Mouse (Mus musculus) lung, adult 2 months (tissue): ENCODE measurements around the gene Uqcc2.

ENCODE experiments used
- CTCF ChIP-seq: fragments of 200-500 bp; IDR thresholded peaks from 2 replicates; pipeline ENCODE4 v1.5.1; 2011; ENCODE audit warnings: mild to moderate bottlenecking, low read length, control low read depth; ENCODE audit not compliant: insufficient read depth
- POLR2A ChIP-seq: fragments of 200-500 bp; IDR thresholded peaks from 2 replicates; pipeline ENCODE4 v1.6.1; 2011; ENCODE audit warnings: low read depth, mild to moderate bottlenecking, control low read depth, low read length, borderline replicate concordance; ENCODE audit errors: extremely low read depth

DNA sequence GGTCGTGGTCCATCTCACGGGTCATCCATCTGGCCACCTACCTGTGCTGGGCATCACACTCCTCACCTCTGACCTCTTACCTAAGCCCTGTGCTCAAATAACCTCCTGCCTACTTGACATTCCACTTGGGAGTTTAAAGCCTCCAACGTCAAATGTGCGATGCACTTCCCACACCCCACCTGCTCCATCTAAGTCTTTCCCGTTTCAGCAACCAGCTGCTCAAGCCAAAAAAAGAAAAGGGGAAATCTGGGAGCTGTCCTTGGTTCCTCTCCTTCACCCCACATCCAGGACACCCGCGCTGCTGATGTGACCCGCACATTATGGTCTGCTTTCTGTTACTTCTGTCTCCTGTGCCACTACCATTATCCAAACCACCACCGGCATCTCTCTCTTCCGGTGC, 1.5 kb downstream of the Uqcc2 start:
- no peak for TF ChIP-seq CTCF
- no peak for TF ChIP-seq POLR2A
